Mouse (Mus musculus) C2C12 (cell line): ENCODE results near the gene B3glct.

Experiments
- CTCF ChIP-seq: IDR thresholded peaks from one replicate; pipeline ENCODE4 v1.5.1; 2011; ENCODE audit not compliant: control insufficient read depth, insufficient read depth, insufficient read length
- USF1 ChIP-seq: IDR thresholded peaks from one replicate; pipeline ENCODE4 v1.6.1; 2011; ENCODE audit warnings: low read depth, mild to moderate bottlenecking, control low read depth, moderate library complexity

- no peak for TF ChIP-seq CTCF
- no peak for TF ChIP-seq USF1
These were observed 112.1 kb downstream of the B3glct start for GRCm38 (mm10) chr5:149790087-149790486.
